Mouse (Mus musculus) forebrain, embryonic 15.5 days (tissue): ENCODE measurements at regions not wholly inside any gene's neighbourhood (a gene's known extent, or its start where the extent isn't known, plus 50 kb on each side); places are given as distances from the start of the nearest gene placed in this dataset.
"Not testable (repeated sequence)": the region's sequence is repeated elsewhere in the genome, so short reads cannot be mapped to it uniquely, and the experiment has no call there.

Source experiments
- ATAC-seq: fragments of 200-750 bp; cut with Nextera tagmentation; replicated peaks from 2 replicates; pipeline ENCODE4 v1.8.0; 2017; ENCODE audit warnings: mild to moderate bottlenecking, moderate TSS enrichment, moderate library complexity
- H3K27ac ChIP-seq: fragments of 300-500 bp; sonication (generic); replicated peaks from 2 replicates; pipeline ENCODE4 v1.5.1; 2015; ENCODE audit warnings: mild to moderate bottlenecking, inconsistent platforms
- H3K27me3 ChIP-seq: fragments of 300-500 bp; sonication (generic); 2 replicates; pipeline ENCODE4 v1.6.1; 2015; ENCODE audit warnings: inconsistent platforms
- H3K36me3 ChIP-seq: fragments of 300-500 bp; sonication (generic); 2 replicates; pipeline ENCODE4 v1.6.1; 2015; ENCODE audit warnings: mild to moderate bottlenecking, inconsistent platforms
- H3K4me1 ChIP-seq: fragments of 300-500 bp; sonication (generic); 2 replicates; pipeline ENCODE4 v1.6.1; 2015; ENCODE audit warnings: inconsistent platforms
- H3K4me2 ChIP-seq: fragments of 300-500 bp; sonication (generic); replicated peaks from 2 replicates; pipeline ENCODE4 v1.6.1; 2015; ENCODE audit warnings: mild to moderate bottlenecking, inconsistent platforms
- H3K4me3 ChIP-seq: fragments of 300-500 bp; sonication (generic); 2 replicates; pipeline ENCODE4 v1.5.1; 2015; ENCODE audit warnings: mild to moderate bottlenecking, inconsistent platforms
- H3K9ac ChIP-seq: fragments of 300-500 bp; sonication (generic); replicated peaks from 2 replicates; pipeline ENCODE4 v1.6.1; 2015; ENCODE audit warnings: mild to moderate bottlenecking, inconsistent platforms
- H3K9me3 ChIP-seq: fragments of 300-500 bp; sonication (generic); 2 replicates; pipeline ENCODE4 v1.6.1; 2016; ENCODE audit warnings: inconsistent platforms
- WGBS: fragments of 180-500 bp; shearing (Covaris S2); methylation state at CpG from one replicate; pipeline ENCODE4 v1.1.7; 2015; ENCODE audit warnings: mixed read lengths; 5-methylcytosine and 5-hydroxymethylcytosine counted together

DNA sequence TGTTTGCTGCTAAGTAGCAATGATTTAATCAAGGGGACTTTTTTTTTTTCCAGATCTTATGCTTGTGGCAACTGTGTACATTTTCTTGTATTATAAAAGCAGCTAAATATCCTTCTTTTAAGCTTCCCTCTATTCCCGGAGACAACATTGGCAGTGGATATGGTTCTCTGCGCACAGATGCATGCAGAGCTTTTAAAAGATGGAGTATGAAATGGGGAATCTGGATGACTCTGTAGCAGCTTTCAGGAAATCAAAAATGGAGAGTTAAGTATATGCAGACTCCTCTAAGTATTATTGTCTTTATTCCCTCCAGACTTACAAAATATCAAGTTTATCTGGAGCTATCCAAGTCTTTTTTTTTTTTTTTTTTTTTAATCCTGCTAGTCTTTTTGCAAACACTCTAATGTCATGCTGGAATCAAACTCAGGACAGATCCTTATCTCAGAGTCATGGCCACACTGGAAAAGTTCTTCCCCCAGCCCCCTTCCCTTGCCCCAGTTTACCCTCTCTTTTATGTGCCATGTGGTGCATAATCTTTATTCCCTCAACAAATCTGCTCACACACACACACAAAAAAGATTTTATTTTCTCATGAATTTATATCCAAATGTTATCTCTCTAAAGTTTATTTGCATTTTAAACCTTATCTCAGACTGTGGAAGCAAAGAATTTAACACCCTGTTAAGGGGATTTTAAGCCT is 1080.3 kb upstream of the Cdh6 start:
- H3K27ac ChIP-seq: no peak overlapping the region
- H3K27me3 ChIP-seq: no peaks in the 10 kb centered on the region
- ATAC-seq: peak; percentile 87
- WGBS: 85% methylated on average over 2 of the region's 2 CpGs
- no peaks in the 10 kb centered on the region for H3K9me3 ChIP-seq
- H3K9ac ChIP-seq: no peak overlapping the region
- H3K4me2 ChIP-seq: no peak overlapping the region
- H3K36me3 ChIP-seq: no peaks in the 10 kb centered on the region
- no peaks in the 10 kb centered on the region for H3K4me1 ChIP-seq
- H3K4me3 ChIP-seq: no peak overlapping the region

DNA sequence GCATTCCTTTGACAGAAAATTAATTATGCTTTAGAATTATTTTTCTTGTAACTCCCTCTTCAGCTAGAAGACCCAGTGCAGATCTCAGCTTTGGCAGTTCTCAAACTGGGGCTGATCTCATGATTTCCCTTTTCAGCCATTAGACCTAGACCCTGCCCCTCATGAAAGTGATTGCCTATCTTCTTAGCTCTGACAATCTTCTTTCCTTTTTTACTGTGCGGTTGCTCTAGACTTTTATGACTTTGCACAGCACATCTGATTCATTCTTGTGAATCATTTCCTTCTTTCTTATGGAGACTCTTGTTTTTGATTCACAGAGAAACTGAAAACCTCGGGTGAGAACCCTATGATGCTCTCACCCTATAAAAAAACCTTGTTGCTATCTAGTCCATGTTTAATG is 1078.3 kb upstream of the Cdh6 start:
- Histone ChIP-seq H3K9me3 (no peaks in the 10 kb centered on the region), H3K27ac (no peak overlapping the region), H3K27me3 (no peaks in the 10 kb centered on the region), H3K4me2 (no peak overlapping the region), H3K36me3 (no peaks in the 10 kb centered on the region), H3K4me1 (no peaks in the 10 kb centered on the region), H3K9ac (no peak overlapping the region), H3K4me3 (no peak overlapping the region)
- 84% methylated on average over 2 of the region's 2 CpGs for WGBS
- no peak for ATAC-seq

DNA sequence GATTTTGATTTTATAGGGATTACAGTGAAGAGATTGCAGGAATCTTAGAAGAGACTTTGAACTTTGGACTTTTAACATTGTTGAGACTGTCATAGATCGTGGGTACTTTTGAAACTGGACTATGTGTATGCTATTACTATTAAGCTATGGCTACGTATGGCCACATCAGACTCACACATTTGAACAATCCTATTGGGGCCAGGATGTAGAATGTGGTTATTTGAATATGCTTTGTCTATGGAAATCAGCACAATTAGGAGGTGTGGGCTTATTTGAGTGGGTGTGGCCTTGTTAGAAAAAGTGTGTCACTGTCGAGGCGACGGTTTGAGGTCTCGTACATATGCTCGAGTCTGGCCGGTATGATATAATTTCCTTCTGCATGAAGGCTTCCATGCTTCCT is 1041.8 kb upstream of the Cdh6 start:
- H3K9ac ChIP-seq: no peak overlapping the region
- no peak overlapping the region for H3K27ac ChIP-seq
- H3K4me3 ChIP-seq: no peak overlapping the region
- 72% methylated on average over 8 of the region's 8 CpGs for WGBS
- H3K9me3 ChIP-seq: no peaks in the 10 kb centered on the region
- no peak overlapping the region for H3K4me2 ChIP-seq
- no peaks in the 10 kb centered on the region for H3K27me3 ChIP-seq
- H3K4me1 ChIP-seq: 0 out of 2 replicates have a peak, but pooled peaks cover 2% of the 10 kb centered on the region
- no peaks in the 10 kb centered on the region for H3K36me3 ChIP-seq
- peak; percentile 35; the same call in 1 of the 2 replicates for ATAC-seq

DNA sequence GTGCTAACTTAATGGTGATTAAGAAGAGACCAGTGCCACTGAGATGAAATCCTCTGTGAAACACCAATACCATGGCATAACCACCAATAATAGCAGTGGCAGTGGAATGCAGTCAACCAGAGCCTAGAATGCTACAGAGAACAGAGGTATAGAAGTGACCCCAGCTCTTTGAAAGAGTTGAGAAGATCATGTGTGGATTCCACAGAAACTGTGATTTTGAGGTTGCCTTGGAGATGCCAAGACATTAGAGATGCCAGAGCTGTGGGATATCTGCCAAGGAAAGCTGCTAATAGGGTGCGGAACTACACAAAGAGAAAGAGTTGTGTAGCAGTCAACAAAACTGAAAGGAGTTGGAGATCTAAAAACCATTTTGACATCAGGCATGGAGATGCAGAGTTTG is 1041.3 kb upstream of the Cdh6 start:
- H3K27ac ChIP-seq: no peak overlapping the region
- 0 out of 2 replicates have a peak, but pooled peaks cover 2% of the 10 kb centered on the region for H3K4me1 ChIP-seq
- no peak overlapping the region for H3K4me3 ChIP-seq
- no peaks in the 10 kb centered on the region for H3K9me3 ChIP-seq
- 26% methylated on average over 1 of the region's 1 CpGs for WGBS
- no peaks in the 10 kb centered on the region for H3K36me3 ChIP-seq
- H3K27me3 ChIP-seq: no peaks in the 10 kb centered on the region
- no peak overlapping the region for H3K9ac ChIP-seq
- peak; percentile 80 for ATAC-seq
- no peak overlapping the region for H3K4me2 ChIP-seq

DNA sequence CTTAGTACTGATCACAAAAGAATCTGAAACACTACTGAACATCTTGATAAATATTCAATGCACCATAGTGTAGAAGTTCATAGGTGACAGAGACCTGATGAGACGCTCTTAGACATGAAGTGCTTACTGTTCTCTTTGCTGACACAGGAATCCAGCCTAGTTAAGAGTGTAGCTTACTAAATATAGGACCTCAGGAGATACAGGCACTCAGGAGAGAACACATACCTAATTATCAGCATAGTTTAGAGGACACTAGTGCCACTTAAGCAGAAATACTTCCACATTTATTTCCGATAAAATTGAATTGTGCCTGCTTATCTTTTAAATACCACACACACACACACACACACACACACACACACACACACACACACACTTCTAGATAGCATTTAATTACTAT is 1004.0 kb upstream of the Cdh6 start:
- Histone ChIP-seq H3K4me1 (no peaks in the 10 kb centered on the region), H3K9me3 (no peaks in the 10 kb centered on the region), H3K4me3 (no peak overlapping the region), H3K36me3 (no peaks in the 10 kb centered on the region), H3K9ac (no peak overlapping the region), H3K27me3 (no peaks in the 10 kb centered on the region), H3K4me2 (no peak overlapping the region), H3K27ac (no peak overlapping the region)
- 86% methylated on average over 2 of the region's 2 CpGs for WGBS
- no peak for ATAC-seq

DNA sequence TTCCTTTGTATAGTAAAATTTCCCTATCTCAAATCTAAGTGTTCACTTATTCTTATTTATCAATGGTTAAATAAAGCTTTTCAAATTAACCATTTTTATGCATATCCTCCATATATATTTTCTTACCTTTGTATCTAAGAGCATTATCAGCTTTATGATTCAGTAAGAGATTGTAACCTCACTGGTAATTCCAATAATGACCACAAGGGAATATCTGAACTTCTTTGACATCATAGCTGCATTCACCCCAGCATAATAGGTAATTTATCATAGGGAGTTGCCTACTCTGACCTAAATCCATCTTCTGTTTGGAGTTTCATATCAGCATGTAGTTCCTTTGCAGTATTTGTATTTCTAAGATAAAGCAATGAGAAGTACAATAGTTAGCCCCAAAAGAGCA is 963.9 kb upstream of the Cdh6 start:
- H3K27ac ChIP-seq: no peak overlapping the region
- H3K27me3 ChIP-seq: no peaks in the 10 kb centered on the region
- ATAC-seq: no peak
- no peak overlapping the region for H3K9ac ChIP-seq
- H3K4me3 ChIP-seq: no peak overlapping the region
- H3K4me1 ChIP-seq: no peaks in the 10 kb centered on the region
- no peaks in the 10 kb centered on the region for H3K9me3 ChIP-seq
- H3K4me2 ChIP-seq: no peak overlapping the region
- H3K36me3 ChIP-seq: no peaks in the 10 kb centered on the region

DNA sequence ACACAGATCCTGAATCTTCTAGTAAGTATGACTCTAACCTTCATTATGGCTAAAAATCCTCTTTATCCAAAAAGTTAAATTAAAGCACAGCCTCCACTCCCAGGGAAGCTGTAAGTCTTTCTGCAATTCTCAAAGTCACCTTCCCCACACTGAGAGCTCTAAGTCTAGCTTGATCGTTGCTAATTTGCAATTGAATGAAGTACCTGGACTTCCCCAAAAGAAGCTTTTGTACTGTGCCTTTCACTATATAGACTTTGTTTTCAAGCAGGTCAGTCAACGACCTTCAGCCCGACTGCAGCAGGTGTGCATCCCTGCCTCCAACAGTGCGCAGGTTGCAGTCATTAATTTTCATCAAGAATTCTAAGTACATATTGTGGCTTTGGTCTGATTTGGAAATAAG is 950.4 kb upstream of the Cdh6 start:
- Histone ChIP-seq H3K27me3 (no peaks in the 10 kb centered on the region), H3K4me2 (no peak overlapping the region), H3K4me1 (no peaks in the 10 kb centered on the region), H3K9me3 (0 out of 2 replicates have a peak, but pooled peaks cover 7% of the 10 kb centered on the region), H3K27ac (no peak overlapping the region), H3K36me3 (no peaks in the 10 kb centered on the region), H3K9ac (no peak overlapping the region), H3K4me3 (no peak overlapping the region)
- WGBS: 84% methylated on average over 4 of the region's 4 CpGs
- no peak for ATAC-seq

DNA sequence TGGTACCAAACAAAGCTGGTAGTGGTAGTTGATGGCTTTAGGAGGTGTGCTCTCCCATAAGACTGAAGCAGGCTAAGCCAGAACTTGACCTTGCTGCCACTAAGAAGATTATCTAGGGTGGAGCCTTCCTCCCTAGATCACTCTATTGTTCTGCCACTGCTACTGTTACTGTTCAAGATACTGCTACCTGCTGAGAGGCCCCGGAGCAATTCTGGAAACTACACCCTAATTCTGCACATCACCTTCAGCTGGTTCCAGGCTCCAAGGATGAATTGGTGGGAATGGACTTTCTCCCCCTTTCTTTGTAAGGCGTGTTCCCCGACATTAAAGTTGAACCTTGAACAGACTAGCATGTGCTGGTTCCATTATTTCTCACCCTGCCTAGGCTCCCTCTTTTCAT is 944.8 kb upstream of the Cdh6 start:
- H3K4me3 ChIP-seq, H3K27me3 ChIP-seq, H3K9ac ChIP-seq, ATAC-seq, H3K9me3 ChIP-seq, H3K27ac ChIP-seq, H3K36me3 ChIP-seq, H3K4me1 ChIP-seq, H3K4me2 ChIP-seq: not testable (repeated sequence)
- 94% methylated on average over 3 of the region's 3 CpGs for WGBS

DNA sequence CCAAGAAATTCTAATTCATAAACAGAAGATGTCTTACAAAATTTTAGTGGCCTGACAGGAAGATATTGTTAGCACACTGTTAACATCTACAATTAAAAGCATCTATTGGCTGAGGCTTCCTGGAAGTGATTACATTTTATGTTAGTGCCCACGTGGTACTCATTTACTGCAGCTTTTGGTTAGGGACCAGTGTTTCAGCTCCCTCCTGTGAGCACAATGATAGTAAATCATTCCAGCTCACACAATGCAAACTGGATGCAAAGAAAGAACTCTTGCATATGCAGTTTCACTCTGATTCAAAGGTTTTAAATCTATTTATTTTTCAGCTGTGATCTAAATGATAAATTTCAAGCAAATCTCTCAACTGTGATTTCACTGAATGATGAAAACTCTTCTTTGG is 928.3 kb upstream of the Cdh6 start:
- Histone ChIP-seq H3K4me3 (no peak overlapping the region), H3K27ac (no peak overlapping the region), H3K9ac (no peak overlapping the region), H3K4me2 (no peak overlapping the region), H3K4me1 (no peaks in the 10 kb centered on the region), H3K9me3 (no peaks in the 10 kb centered on the region), H3K27me3 (no peaks in the 10 kb centered on the region), H3K36me3 (no peaks in the 10 kb centered on the region)
- WGBS: 43% methylated on average over 1 of the region's 1 CpGs
- no peak for ATAC-seq

DNA sequence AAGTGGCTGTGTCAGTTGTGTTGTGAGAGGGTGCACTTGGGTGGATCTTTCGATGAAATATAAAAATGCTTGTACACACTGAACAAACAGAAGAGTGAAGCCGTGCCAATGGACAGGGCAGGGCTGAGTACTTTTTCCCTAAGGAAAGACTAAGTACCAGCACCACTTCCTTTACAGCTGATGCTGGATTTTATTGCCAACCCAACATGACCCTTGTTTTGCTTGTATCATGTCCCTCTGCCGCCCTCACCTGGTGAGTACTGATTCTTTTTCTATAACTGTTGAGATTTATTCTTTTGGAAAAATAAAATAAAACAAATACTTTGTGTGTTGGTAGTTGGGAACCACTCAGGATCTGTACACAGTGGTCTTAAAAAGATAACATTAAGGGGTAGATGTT is 878.4 kb upstream of the Cdh6 start:
- H3K36me3 ChIP-seq: no peaks in the 10 kb centered on the region
- H3K4me3 ChIP-seq: no peak overlapping the region
- H3K9ac ChIP-seq: no peak overlapping the region
- H3K4me2 ChIP-seq: no peak overlapping the region
- no peak overlapping the region for H3K27ac ChIP-seq
- H3K27me3 ChIP-seq: no peaks in the 10 kb centered on the region
- H3K9me3 ChIP-seq: no peaks in the 10 kb centered on the region
- H3K4me1 ChIP-seq: no peaks in the 10 kb centered on the region
- WGBS: 71% methylated on average over 3 of the region's 3 CpGs
- ATAC-seq: 0 out of 2 replicates have a peak, but pooled peaks have one; percentile 23
